Mouse (Mus musculus) ES-Bruce4 (cell line): ENCODE measurements around the gene Wnt5b.

Experiments used
- CTCF ChIP-seq: IDR thresholded peaks from one replicate; pipeline ENCODE4 v1.8.1; 2011; ENCODE audit warnings: low read depth, low read length
- POLR2A ChIP-seq: IDR thresholded peaks from one replicate; pipeline ENCODE4 v1.8.1; 2011; ENCODE audit warnings: low read length; ENCODE audit not compliant: insufficient read depth

DNA sequence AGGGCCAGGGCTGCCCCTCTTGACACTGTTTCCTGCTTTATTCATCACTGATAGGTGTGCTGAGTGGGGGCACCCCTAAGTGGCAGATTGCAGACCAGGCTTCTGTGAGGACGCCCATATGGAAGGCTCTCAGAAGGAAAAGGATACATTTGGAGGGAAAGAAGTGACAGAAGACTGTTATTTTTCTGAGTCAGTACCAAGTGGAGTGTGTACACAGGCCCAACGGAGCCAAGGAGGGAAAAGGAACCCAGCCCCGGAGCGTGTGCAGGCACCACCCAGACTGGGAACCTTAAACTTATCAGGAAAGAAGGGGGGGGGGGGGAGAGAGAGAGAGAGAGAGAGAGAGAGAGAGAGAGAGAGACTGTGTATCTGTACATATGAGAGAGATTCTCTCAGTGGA lies 131.6 kb downstream of the Wnt5b start:
- no peak for TF ChIP-seq POLR2A
- no peak for TF ChIP-seq CTCF
